Mouse (Mus musculus): Measurements from ENCODE around the gene Clec2i. TPM values are rescaled to one million over a fixed set of nuclear protein-coding genes. Genes with fewer than 3 reads are reported as not detected.
A peak's percentile ranks its signal among the peaks of the same experiment; 100 is the strongest.
"Not testable (repeated sequence)": the region's sequence is repeated elsewhere in the genome, so short reads cannot be mapped to it uniquely, and the experiment has no call there.

Gene Clec2i
- 0.03 TPM in 1 of 2 replicates, not detected in the other for polyA plus RNA-seq (2012; rRNA removed)

DNA sequence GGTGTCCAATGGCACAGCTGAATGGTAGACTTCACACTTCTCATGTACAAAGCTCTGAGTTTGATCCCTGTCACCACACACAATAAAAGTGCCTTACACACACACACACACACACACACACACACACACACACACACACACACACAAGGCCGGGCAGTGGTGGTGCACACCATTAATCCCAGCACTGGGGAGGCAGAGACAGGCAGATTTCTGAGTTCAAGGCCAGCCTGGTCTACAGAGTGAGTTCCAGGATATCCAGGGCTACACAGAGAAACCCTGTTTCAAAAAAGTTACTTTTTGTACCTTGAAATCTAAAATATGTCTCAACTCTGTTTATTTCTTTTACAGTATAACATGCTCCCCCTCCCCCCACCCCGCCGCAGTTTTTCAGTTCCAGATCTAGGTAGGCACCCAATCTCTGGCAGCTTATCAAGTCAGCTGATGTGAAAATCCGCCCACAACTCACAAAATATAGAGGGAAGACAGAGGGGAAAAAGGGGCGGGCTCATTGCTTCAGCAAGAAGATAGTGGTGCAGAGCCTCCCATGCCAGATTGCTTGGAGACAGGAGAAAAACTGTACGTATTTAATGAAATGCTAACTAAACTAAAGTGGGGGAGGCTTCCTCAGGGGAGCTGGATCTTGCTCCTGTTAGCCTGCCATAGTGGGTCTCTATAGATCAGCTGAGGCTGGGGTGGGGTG lies at the start of gene Clec2i:
Clec2i (plus strand) TSS at position 498 of the 700 bp plus-strand sequence.
- WGBS = 80% methylated on average over 6 of the region's 6 CpGs
- not testable (repeated sequence) for H3K4me1 ChIP-seq (ENCODE audit: control insufficient read depth, insufficient read depth, insufficient read length, low read length); H3K36me3 ChIP-seq (ENCODE audit: control insufficient read depth, insufficient read depth, low read length); H3K27me3 ChIP-seq (ENCODE audit: control insufficient read depth, insufficient read depth, low read length)
- peak within 1 kb of the TSS; percentile 51 for H3K4me3 ChIP-seq (ENCODE audit: low read depth, low read length)
- peak within 1 kb of the TSS; percentile 22; the same call in 1 of the 2 replicates for H3K27ac ChIP-seq (ENCODE audit: insufficient read depth, low read depth, low read length)

DNA sequence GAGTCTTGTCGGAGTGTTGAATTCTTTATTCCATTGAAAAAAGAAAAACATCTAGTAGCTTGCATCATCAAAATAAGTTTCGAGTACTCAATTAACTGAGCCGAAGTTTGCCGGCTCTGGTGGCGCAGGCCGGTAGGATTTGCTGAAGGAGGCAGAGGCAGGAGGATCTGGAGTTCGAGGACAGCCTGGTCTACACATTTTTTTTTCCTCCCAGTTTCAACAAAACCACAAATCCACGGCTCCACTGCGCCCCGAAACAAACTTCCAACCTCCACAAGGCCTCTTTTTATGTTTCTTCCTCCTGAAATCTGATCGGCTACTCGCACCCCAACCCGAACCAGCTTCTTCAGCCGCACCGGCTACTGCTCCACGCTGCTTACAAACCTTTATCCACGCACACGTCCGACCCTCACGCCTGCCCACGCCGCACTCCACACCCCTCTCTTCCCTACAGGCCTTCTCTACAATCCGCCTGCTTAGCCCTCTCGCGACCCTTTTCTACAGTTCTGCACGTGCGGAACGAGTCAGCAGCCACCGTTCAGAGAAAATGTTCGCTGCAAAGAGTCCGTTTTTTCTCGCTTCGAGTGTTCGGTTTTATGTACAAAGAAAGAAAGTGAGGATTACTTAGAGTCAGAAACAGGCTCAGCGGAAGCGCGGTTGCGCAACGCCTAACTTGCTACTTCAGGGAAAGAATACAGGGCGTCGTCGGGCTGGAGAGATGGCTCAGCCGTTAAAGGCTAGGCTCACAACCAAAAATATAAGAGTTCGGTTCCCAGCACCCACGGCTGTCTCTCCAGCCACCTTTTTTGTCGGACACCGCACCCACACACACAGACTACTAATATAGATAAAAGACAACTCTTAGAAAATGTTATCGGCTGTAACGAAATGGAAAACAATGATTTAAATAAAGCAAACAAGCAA lies 48.8 kb upstream of the Clec2i start:
- H3K36me3 ChIP-seq (ENCODE audit: control insufficient read depth, insufficient read depth, low read length) = no peaks in the 10 kb centered on the region
- peak overlapping the region; percentile 87 for H3K4me3 ChIP-seq (ENCODE audit: low read depth, low read length)
- H3K27ac ChIP-seq (ENCODE audit: insufficient read depth, low read depth, low read length) = peak overlapping the region; percentile 95
- TF ChIP-seq CTCF (IDR thresholded peaks at IDR 0.05; ENCODE audit: extremely low read depth, insufficient read length, insufficient replicate concordance, low read depth, low read length) (no peak), POLR2A (IDR thresholded peaks at IDR 0.05; ENCODE audit: low read depth, low read length) (0 out of 2 replicates have a peak, but pooled peaks have one; percentile 5)
- H3K4me1 ChIP-seq (ENCODE audit: control insufficient read depth, insufficient read depth, insufficient read length, low read length) = peaks cover 11% of the 10 kb centered on the region
- under 1% methylated on average over 49 of the region's 49 CpGs for WGBS
- no peaks in the 10 kb centered on the region for H3K27me3 ChIP-seq (ENCODE audit: control insufficient read depth, insufficient read depth, low read length)

DNA sequence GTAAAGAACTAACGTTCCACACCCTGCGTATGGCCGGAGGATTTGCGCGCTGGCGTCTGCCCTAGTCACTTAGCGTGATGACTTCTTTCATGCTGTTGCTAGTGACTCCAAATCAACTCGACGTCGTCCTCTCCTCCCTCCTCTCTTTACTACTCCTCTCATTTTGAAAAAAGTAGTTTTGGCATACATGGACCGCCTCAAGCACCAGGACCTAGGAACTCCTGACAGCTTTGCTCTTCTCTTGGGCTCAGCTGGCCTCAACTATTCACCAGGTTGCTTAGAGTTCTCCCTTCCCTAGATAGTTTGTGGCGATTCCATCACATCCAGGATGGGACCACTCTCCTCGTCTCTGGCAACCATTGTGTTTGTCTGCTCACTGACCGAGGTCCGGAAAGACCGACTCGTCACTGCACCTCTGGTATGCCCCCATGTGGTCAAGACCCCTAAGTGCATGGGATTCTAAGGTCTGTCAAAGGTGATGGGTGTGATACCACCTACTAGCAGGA lies 48.1 kb upstream of the Clec2i start:
- Histone ChIP-seq H3K36me3 (ENCODE audit: control insufficient read depth, insufficient read depth, low read length) (no peaks in the 10 kb centered on the region), H3K4me1 (ENCODE audit: control insufficient read depth, insufficient read depth, insufficient read length, low read length) (peaks cover 14% of the 10 kb centered on the region), H3K27me3 (ENCODE audit: control insufficient read depth, insufficient read depth, low read length) (no peaks in the 10 kb centered on the region), H3K27ac (ENCODE audit: insufficient read depth, low read depth, low read length) (peak overlapping the region; percentile 95), H3K4me3 (ENCODE audit: low read depth, low read length) (peak overlapping the region; percentile 87)
- TF ChIP-seq CTCF (IDR thresholded peaks at IDR 0.05; ENCODE audit: extremely low read depth, insufficient read length, insufficient replicate concordance, low read depth, low read length) = peak; percentile 80; the same call in 1 of the 2 replicates
- peak; percentile 38; the same call in 1 of the 2 replicates for TF ChIP-seq POLR2A (IDR thresholded peaks at IDR 0.05; ENCODE audit: low read depth, low read length)
- under 1% methylated on average over 17 of the region's 17 CpGs for WGBS

DNA sequence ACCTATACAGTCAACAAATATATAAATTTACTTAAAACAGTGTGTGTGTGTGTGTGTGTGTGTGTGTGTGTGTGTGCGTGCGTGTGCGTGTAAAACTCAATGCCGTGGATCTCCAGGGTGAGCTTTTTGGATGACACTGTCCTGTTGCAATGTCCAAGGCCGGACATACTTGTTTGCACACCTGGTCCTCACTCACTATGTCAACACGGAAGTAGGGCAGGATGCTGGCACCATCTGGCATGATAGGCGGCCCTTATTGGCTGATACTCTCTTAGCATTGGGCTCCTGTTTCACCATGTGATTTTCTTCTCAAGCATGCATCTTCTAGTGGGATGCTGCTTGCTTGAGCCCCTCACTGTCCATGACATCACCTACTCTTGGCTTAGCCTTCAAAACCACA lies 47.5 kb upstream of the Clec2i start:
- H3K27ac ChIP-seq (ENCODE audit: insufficient read depth, low read depth, low read length) = 0 out of 2 replicates have a peak overlapping the region, but pooled peaks have one; percentile 0
- no peak overlapping the region for H3K4me3 ChIP-seq (ENCODE audit: low read depth, low read length)
- WGBS = 12% methylated on average over 7 of the region's 7 CpGs
- H3K4me1 ChIP-seq (ENCODE audit: control insufficient read depth, insufficient read depth, insufficient read length, low read length) = peaks cover 16% of the 10 kb centered on the region
- H3K36me3 ChIP-seq (ENCODE audit: control insufficient read depth, insufficient read depth, low read length) = no peaks in the 10 kb centered on the region
- no peak for TF ChIP-seq POLR2A (IDR thresholded peaks at IDR 0.05; ENCODE audit: low read depth, low read length)
- H3K27me3 ChIP-seq (ENCODE audit: control insufficient read depth, insufficient read depth, low read length) = no peaks in the 10 kb centered on the region

DNA sequence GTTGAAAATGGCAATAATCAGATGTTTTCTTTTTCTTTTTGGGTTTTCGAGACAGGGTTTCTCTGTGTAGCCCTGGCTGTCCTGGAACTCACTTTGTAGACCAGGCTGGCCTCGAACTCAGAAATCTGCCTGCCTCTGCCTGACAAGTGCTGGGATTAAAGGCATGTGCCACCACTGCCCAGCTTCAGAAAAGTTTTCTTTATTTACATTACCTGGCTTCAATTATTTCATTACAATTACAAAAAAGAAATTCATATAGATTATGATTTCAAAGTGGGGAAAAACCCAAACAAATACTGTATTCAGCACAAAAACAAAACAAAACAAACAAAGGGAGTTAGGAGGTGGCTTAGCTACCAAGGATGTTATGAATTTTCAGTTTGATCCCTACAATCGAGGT lies 46.7 kb upstream of the Clec2i start:
- WGBS = 71% methylated on average over 3 of the region's 3 CpGs
- not testable (repeated sequence) for H3K27ac ChIP-seq (ENCODE audit: insufficient read depth, low read depth, low read length); H3K4me3 ChIP-seq (ENCODE audit: low read depth, low read length); H3K27me3 ChIP-seq (ENCODE audit: control insufficient read depth, insufficient read depth, low read length); H3K36me3 ChIP-seq (ENCODE audit: control insufficient read depth, insufficient read depth, low read length)
- peaks cover 13% of the 10 kb centered on the region for H3K4me1 ChIP-seq (ENCODE audit: control insufficient read depth, insufficient read depth, insufficient read length, low read length)

DNA sequence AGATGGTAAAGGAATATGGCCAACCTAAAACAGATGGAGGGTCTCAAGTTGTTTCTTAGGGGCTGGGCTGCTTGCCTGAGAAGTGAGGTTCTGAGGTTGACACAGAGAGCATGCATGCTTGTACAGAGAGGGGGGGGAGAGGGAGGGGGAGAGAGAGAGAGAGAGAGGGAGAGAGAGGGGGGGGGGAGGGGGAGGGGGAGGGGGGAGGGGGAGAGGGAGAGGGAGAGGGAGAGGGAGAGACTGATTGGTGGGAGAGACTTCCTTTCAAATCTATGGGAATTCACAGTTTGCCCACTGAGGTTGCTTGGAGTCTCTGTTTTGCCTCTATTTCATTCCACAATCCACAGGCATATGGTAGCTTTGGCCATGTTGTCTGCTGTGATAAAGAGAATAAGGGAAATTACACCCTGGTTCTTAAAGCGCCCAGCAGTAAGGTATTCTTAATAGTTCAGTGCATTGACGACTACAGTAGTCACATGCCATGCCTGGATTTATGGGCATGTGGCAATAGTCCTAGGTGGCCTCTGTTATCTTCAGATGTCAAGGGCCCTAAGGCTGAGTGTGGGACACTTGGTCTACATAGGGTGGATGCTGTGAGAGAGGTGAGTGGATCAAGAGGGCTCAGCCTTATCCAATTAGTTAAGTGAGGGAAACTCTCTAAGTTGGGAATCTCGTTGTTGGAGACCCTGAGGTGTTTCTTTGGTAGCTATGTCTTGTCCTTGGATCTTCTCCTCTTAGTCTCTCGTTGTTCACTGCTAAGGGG lies 45.9 kb upstream of the Clec2i start:
- Histone ChIP-seq H3K4me3 (ENCODE audit: low read depth, low read length) (no peak overlapping the region), H3K27me3 (ENCODE audit: control insufficient read depth, insufficient read depth, low read length) (no peaks in the 10 kb centered on the region), H3K4me1 (ENCODE audit: control insufficient read depth, insufficient read depth, insufficient read length, low read length) (peaks cover 11% of the 10 kb centered on the region), H3K36me3 (ENCODE audit: control insufficient read depth, insufficient read depth, low read length) (no peaks in the 10 kb centered on the region), H3K27ac (ENCODE audit: insufficient read depth, low read depth, low read length) (no peak overlapping the region)
- TF ChIP-seq CTCF (IDR thresholded peaks at IDR 0.05; ENCODE audit: extremely low read depth, insufficient read length, insufficient replicate concordance, low read depth, low read length) (no peak), POLR2A (IDR thresholded peaks at IDR 0.05; ENCODE audit: low read depth, low read length) (no peak)
- WGBS = 41% methylated on average over 4 of the region's 4 CpGs

Data from small intestine, adult 2 months (tissue).